Mouse (Mus musculus) kidney, adult 2 months (tissue): ENCODE measurements around the gene Dennd5b.

ENCODE experiments used
- CTCF ChIP-seq: fragments of 200-500 bp; conservative IDR thresholded peaks from 2 replicates; pipeline ENCODE4 v1.5.1; 2011; ENCODE audit warnings: low read depth, mild to moderate bottlenecking, control low read depth, low read length, moderate library complexity, mixed read lengths; ENCODE audit not compliant: insufficient read depth, insufficient read length
- POLR2A ChIP-seq: fragments of 200-500 bp; IDR thresholded peaks from one replicate; pipeline ENCODE4 v1.6.1; 2011; ENCODE audit warnings: low read depth, low read length, control low read depth

- no peak for TF ChIP-seq CTCF
- TF ChIP-seq POLR2A: no peak
These were observed 30.8 kb downstream of the Dennd5b start for GRCm38 (mm10) chr6:149070592-149071124.
